Mouse (Mus musculus): ENCODE measurements around the gene Gtf2f2. TPM values are rescaled to one million over a fixed set of nuclear protein-coding genes. Genes with fewer than 3 reads are reported as not detected.

Gene Gtf2f2
- total and polyA plus RNA-seq, 3 experiments = 57.6 to 71.2 TPM; not detected in 1

GRCm38 (mm10) chr14:76011062-76011457 lies 395 bp upstream of the Gtf2f2 start:
- no peak for DNase-seq (ENCODE audit: low read depth, low spot score)
- Histone ChIP-seq H3K4me1 (ENCODE audit: control insufficient read depth in 1 of 2, insufficient read depth in 2 of 2, low read length in 2 of 2) (peaks cover 11 to 22% of the 10 kb centered on the region in 2 experiments), H3K36me3 (ENCODE audit: control insufficient read depth in 1 of 2, insufficient read depth in 2 of 2, low read length in 2 of 2) (peaks cover 5 to 27% of the 10 kb centered on the region in 2 experiments), H3K27ac (ENCODE audit: control insufficient read depth, low read depth, low read length) (peak overlapping the region; percentile 12; the same call in 1 of the 2 replicates), H3K9ac (ENCODE audit: control insufficient read depth, low read depth, low read length, poor library complexity, severe bottlenecking) (peak overlapping the region; percentile 66), H3K9me3 (replicated peaks; ENCODE audit: insufficient read depth, low read length) (no peaks in the 10 kb centered on the region), H3K79me2 (ENCODE audit: control insufficient read depth, insufficient read depth, low read length, poor library complexity) (peaks cover 38% of the 10 kb centered on the region), H3K27me3 (ENCODE audit: control insufficient read depth in 1 of 2, insufficient read depth in 2 of 2, low read length in 2 of 2) (no peaks in the 10 kb centered on the region), H3K4me3 (ENCODE audit: control insufficient read depth in 1 of 2, insufficient read depth in 1 of 2, low read depth in 2 of 2, low read length in 2 of 2) (peak overlapping the region; percentile 52 to 98)
- no peak for TF ChIP-seq UBTF (IDR thresholded peaks at IDR 0.05; ENCODE audit: borderline replicate concordance, insufficient read depth, low read depth, low read length)
- 0 out of 2 replicates have a peak, but pooled peaks have one; percentile 14 for TF ChIP-seq GATA1 (IDR thresholded peaks at IDR 0.05; ENCODE audit: low read depth, low read length)

- peak; percentile 30 for DNase-seq (ENCODE audit: low read depth, low spot score)
- Histone ChIP-seq H3K27ac (ENCODE audit: control insufficient read depth, low read depth, low read length) (no peak overlapping the region), H3K9ac (ENCODE audit: control insufficient read depth, low read depth, low read length, poor library complexity, severe bottlenecking) (peak overlapping the region; percentile 98), H3K9me3 (replicated peaks; ENCODE audit: insufficient read depth, low read length) (no peaks in the 10 kb centered on the region), H3K27me3 (ENCODE audit: control insufficient read depth in 1 of 2, insufficient read depth in 2 of 2, low read length in 2 of 2) (no peaks in the 10 kb centered on the region), H3K4me1 (ENCODE audit: control insufficient read depth in 1 of 2, insufficient read depth in 2 of 2, low read length in 2 of 2) (peaks cover 11 to 26% of the 10 kb centered on the region in 2 experiments), H3K36me3 (ENCODE audit: control insufficient read depth in 1 of 2, insufficient read depth in 2 of 2, low read length in 2 of 2) (peaks cover 7 to 29% of the 10 kb centered on the region in 2 experiments), H3K79me2 (ENCODE audit: control insufficient read depth, insufficient read depth, low read length, poor library complexity) (peaks cover 51% of the 10 kb centered on the region), H3K4me3 (ENCODE audit: control insufficient read depth in 1 of 2, insufficient read depth in 1 of 2, low read depth in 2 of 2, low read length in 2 of 2) (peak overlapping the region; percentile 52 to 98)
- TF ChIP-seq CHD1 (IDR thresholded peaks at IDR 0.05; ENCODE audit: low read depth, low read length) = 0 out of 2 replicates have a peak, but pooled peaks have one; percentile 2
- TF ChIP-seq JUND (IDR thresholded peaks at IDR 0.05; ENCODE audit: low read depth, low read length) = no peak
Observed at GRCm38 (mm10) chr14:76009185-76009584, 1.5 kb downstream of the Gtf2f2 start.

DNA sequence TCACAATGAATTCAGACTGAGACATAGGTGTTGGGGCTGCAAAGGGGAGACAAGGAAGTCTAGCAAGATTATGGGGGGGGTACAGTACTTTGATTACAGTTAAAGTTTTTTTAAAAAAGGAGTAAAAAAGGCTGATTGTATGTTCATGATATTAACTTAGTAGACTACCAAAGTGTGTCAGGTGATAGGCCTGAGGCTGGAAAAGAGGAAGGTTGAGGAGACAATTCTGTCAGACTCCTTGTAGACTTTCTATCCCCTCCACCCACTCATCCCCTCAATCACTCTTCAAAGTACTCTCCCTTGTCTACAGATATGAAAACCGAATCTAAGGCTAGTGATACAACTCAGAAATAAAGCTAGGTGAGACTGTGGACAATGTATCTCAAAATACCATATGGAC lies 2.5 kb downstream of the Gtf2f2 start:
- H3K4me1 ChIP-seq (ENCODE audit: control insufficient read depth in 1 of 2, insufficient read depth in 2 of 2, low read length in 2 of 2) = peaks cover 11 to 26% of the 10 kb centered on the region in 2 experiments
- H3K27me3 ChIP-seq (ENCODE audit: control insufficient read depth in 1 of 2, insufficient read depth in 2 of 2, low read length in 2 of 2) = no peaks in the 10 kb centered on the region
- H3K9me3 ChIP-seq (replicated peaks; ENCODE audit: insufficient read depth, low read length) = no peaks in the 10 kb centered on the region
- H3K9ac ChIP-seq (ENCODE audit: control insufficient read depth, low read depth, low read length, poor library complexity, severe bottlenecking) = no peak overlapping the region
- no peak overlapping the region for H3K27ac ChIP-seq (ENCODE audit: control insufficient read depth, low read depth, low read length)
- TF ChIP-seq ZC3H11A (IDR thresholded peaks at IDR 0.05; ENCODE audit: low read depth, low read length) (no peak), USF1 (IDR thresholded peaks at IDR 0.05; ENCODE audit: low read depth, low read length) (peak; percentile 57; the same call in 1 of the 2 replicates), GATA1 (IDR thresholded peaks at IDR 0.05; ENCODE audit: low read depth, low read length) (no peak), SIN3A (IDR thresholded peaks at IDR 0.05; ENCODE audit: low read length) (0 out of 2 replicates have a peak, but pooled peaks have one; percentile 31)
- peaks cover 7 to 32% of the 10 kb centered on the region in 2 experiments for H3K36me3 ChIP-seq (ENCODE audit: control insufficient read depth in 1 of 2, insufficient read depth in 2 of 2, low read length in 2 of 2)
- H3K4me3 ChIP-seq (ENCODE audit: control insufficient read depth in 1 of 2, insufficient read depth in 1 of 2, low read depth in 2 of 2, low read length in 2 of 2) = peak overlapping the region in 1 of 2 experiments; percentile 52; a peak in 1 of 4 replicates
- peak; percentile 54 for DNase-seq (ENCODE audit: low read depth, low spot score)
- H3K79me2 ChIP-seq (ENCODE audit: control insufficient read depth, insufficient read depth, low read length, poor library complexity) = peaks cover 60% of the 10 kb centered on the region

DNA sequence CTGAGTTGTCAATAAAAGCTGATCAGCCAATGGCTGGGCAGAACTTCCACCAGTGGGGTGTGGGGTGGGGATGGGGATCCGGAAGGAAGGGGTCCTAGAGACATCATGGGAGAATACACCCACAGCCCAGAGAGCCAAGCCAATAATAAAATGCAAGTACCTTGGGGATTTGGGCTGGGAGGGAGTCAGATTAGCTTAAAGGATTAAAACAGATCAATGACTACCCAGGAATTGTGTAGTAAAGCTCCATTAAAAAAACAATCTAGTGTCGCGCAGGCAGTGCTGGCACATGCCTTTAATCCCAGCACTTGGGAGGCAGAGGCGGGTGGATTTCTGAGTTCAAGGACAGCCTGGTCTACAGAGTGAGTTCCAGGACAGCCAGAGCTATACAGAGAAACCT lies 5.7 kb downstream of the Gtf2f2 start:
- Histone ChIP-seq H3K36me3 (ENCODE audit: control insufficient read depth in 1 of 2, insufficient read depth in 2 of 2, low read length in 2 of 2) (peaks cover 9 to 35% of the 10 kb centered on the region in 2 experiments), H3K9me3 (replicated peaks; ENCODE audit: insufficient read depth, low read length) (no peaks in the 10 kb centered on the region), H3K4me3 (ENCODE audit: control insufficient read depth in 1 of 2, insufficient read depth in 1 of 2, low read depth in 2 of 2, low read length in 2 of 2) (no peak overlapping the region), H3K27ac (ENCODE audit: control insufficient read depth, low read depth, low read length) (no peak overlapping the region), H3K9ac (ENCODE audit: control insufficient read depth, low read depth, low read length, poor library complexity, severe bottlenecking) (no peak overlapping the region), H3K27me3 (ENCODE audit: control insufficient read depth in 1 of 2, insufficient read depth in 2 of 2, low read length in 2 of 2) (no peaks in the 10 kb centered on the region), H3K4me1 (ENCODE audit: control insufficient read depth in 1 of 2, insufficient read depth in 2 of 2, low read length in 2 of 2) (peaks cover 14 to 16% of the 10 kb centered on the region in 2 experiments), H3K79me2 (ENCODE audit: control insufficient read depth, insufficient read depth, low read length, poor library complexity) (peaks cover 71% of the 10 kb centered on the region)
- no peak for DNase-seq (ENCODE audit: low read depth, low spot score)
- TF ChIP-seq GATA1 (IDR thresholded peaks at IDR 0.05; ENCODE audit: low read depth, low read length) (no peak), E2F4 (IDR thresholded peaks at IDR 0.05; ENCODE audit: borderline replicate concordance, low read depth, low read length) (no peak), GABPA (IDR thresholded peaks at IDR 0.05; ENCODE audit: low read depth, low read length) (no peak)

Data from MEL (cell line).